Mouse (Mus musculus) right cerebral cortex, postnatal 10 days (tissue): ENCODE results near the gene Tmem35b.
A peak's percentile ranks its signal among the peaks of the same experiment; 100 is the strongest.
"Not testable (repeated sequence)": the region's sequence is repeated elsewhere in the genome, so short reads cannot be mapped to it uniquely, and the experiment has no call there.

ENCODE experiments used
- DNase-seq, 2 experiments: peaks; one replicate each; pipeline ENCODE4 v3.0.0; 2021; ENCODE audit warnings: low spot score in 2 of 2

Gene Tmem35b

DNA sequence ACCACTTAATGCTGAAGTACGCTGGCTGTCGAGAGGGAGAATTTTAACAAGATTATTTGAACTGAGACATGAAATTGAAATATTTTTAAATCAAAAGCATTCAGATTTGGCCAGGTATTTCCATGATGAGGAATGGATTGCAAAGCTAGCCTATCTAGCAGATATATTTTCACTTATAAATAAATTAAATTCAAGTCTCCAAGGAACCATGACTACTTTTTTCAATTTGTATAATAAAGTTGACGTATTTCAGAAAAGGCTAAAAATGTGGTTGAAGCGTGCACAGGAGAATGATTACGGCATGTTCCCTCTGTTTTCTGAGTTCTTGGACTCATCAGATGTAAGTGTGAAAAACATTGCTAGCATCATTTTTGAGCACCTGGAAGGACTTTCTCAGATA is at the start of gene Tmem35b:
Gene Tmem35b, plus strand, starts transcription at position 301 of the 400 bp plus-strand sequence.
- no peak for DNase-seq

DNA sequence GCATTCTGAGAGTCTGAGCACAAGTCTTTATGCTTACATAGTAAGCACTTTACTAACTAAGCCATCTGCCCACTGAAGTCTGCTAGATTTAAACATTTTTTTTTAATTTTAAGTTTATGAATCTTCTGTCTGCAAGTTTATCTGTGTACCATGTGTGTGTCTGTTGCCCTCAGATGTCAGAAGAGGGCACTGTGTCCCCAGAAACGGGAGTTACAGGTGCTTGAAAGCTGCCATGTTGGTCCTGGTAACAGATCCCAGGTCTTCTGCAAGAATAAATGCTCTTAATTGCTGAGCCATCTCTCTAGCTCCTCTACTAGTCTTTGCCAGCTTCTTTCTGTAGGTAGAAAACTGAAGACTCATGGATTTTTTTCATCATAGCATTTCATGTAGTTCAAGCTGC is 48.6 kb upstream of the Tmem35b start:
- no peak for DNase-seq

DNA sequence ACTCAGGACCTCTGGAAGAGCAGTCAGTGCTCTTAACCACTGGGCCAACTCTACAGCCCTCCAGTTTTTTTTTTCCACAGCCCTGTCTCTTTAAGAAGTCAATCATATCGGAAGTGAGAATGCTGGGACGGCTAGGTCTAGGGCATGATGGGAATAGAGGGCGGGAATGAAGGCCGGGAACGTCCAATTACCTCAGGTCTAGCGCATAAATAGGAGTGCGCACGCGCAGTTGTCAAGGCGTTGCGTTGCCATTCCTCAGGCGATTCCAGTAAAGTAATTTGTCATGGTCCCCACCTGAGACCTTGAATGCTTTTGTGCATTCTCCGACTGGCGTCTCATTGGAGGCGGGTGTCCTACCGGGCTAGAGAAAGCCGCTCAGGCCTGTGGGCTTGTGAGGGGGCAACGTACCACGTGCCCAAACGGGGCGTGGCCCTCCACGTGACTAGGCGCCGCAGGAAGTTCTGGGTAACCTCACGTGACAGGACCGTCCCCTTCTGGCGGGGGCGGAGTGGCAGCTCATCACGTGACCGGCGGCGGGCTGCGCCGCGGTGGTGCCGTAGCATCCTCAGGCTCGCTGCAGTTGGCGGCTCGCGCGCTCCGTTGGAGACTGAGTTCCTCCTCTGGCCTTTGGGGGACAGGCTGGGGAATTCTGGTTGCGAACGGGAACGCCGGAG is 46.5 kb upstream of the Tmem35b start, which contains the start of gene Zmym6:
Gene Zmym6, plus strand, starts transcription at position 509 of the 674 bp plus-strand sequence.
- peak; percentile 97 to 98 for DNase-seq

DNA sequence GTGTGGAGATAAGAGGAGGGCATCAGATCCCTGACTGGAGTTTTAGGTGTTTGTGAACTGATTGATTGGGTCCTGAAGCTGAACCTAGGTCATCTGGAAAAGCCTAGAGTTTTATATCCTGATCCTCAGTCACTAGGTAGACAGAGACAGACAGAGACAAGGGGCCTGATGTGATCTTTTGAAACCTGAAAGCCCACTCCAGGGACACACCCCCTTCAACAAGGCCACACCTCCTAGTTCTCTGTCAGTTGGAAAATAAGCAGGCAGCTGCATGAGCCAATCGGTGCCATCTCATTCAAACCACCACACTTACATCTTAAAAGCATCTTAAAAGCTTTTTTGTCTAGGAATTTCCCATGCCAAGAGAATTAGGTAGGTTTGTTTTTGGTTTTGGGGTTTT is 42.7 kb upstream of the Tmem35b start:
- no peak for DNase-seq

DNA sequence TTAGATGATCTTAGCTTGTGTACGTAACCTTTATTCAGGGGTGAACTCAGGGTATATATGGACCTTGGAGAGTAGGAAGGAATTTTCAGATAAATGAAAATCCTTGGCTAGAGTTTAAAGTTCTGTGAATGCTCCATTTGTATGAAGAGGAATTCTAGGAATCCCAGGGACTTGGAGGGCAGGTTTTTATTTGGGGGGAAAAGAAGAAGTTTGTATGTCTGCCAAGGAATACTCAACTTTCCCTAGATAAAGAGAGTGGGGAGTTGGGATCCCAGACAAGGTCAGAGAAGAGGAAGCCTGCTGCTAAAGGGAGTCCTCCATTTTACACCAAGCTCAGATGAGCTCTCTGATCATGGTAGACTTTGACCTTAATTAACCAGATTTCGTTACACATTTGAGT is 40.4 kb upstream of the Tmem35b start:
- no peak for DNase-seq

DNA sequence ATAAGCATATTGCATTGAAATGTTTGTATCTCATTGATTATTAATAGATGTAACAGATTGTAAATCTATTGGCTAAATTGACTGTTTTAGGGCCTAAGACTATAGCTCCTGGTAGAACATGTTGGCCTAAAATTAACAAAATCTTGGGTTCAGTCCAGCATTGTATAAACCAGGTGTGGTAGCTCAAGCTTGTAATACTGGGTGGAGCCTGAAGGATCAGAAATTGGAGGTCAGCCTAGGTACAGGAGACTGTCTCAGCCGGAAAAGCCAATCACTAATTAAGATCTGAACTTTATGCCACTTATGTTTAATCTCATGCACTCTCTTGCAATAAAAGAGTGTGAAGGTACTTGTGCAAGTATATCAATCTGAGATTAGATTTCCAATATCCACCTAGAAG is 37.7 kb upstream of the Tmem35b start:
- DNase-seq: no peak

DNA sequence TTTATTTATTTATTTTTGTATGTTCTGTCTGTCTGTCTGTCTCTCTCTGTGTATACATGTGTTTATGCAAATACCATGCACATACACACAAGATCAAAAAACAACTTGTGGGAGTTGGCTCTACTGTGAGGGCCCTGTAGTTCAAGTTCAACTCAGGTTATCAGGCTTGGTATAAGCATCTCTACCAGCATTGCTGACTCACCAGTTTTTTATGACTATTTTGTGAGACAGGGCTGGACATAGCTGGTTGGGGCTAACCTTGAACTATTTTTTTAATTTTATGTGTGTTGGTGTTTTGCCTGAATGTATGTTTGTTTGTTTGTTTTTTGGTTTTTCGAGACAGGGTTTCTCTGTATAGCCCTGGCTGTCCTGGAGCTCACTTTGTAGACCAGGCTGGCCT is 32.3 kb upstream of the Tmem35b start:
- no peak for DNase-seq

DNA sequence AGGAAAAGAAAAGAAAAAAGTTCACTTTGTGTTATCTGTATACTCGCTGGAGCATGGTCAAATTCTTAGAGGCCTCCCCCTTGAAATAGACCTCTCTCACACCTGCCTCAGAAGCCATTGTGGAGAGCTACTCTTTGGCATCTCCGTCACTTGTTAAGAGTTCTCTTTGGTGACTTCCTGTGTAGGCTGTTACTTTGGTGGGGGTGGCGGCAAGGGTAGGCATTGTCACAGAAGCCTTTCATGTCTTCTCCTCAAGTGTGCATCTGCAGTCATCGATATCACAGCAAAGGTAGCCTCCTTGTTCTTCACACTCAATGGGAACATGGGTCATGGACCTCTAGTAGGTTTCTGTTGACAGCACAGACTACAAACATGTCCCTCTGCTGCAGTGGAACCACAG is 28.4 kb upstream of the Tmem35b start:
- DNase-seq: no peak

DNA sequence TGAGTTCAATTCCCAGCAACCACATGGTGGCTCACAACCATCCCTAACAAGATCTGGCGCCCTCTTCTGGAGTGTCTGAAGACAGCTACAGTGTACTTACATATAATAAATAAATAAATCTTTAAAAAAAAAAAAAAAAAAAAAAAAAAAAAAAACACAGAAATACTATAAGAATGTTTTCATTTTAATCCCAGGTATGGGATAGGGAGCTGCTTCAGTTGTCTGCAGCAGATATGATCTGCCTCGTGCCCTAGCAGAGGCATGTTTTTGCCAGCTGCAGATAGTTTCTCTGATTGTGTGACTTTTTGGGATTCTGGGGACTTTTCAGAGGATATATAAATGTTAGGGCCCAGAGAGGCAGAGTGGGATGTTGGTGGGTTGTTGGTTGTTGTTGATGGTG is 23.9 kb upstream of the Tmem35b start:
- DNase-seq: not testable (repeated sequence)

DNA sequence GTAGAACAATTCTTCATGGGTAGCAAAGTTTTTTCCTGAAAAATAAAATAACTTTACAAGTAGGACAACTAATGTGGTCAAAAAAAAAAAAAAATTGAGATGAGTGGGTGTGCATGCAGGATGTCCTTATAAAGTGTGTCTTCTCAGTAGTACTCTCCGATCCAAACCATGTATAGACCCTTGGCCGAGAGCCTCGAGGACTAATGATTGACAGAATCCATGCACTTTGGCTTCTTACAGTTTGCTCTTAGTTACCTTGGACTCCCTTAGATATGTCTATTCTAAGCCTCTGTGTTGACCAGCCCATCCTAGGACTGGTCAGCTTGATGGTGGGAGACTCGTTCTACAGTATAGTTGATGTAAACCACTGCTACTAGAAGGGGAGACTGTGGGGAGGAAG is 15.9 kb upstream of the Tmem35b start:
- DNase-seq: no peak

DNA sequence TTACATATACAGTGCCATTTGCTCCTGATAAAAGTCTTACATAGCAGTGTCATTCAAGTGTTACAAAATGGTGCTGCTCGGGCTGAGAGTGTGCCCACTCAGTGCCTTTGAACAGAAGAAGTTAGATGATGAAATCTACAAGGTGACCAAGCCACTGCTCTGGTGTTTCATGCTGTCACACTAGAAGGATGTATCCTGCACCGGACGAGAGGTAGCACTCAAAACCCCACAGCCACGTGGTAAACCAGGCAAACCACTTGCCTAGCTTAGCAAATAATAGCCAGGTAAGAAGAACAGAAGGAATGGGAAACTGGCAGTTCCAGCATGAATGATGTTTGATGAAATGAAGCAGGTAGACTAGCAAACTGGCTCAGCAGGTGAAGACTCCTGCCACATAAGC is 12.9 kb upstream of the Tmem35b start:
- no peak for DNase-seq

DNA sequence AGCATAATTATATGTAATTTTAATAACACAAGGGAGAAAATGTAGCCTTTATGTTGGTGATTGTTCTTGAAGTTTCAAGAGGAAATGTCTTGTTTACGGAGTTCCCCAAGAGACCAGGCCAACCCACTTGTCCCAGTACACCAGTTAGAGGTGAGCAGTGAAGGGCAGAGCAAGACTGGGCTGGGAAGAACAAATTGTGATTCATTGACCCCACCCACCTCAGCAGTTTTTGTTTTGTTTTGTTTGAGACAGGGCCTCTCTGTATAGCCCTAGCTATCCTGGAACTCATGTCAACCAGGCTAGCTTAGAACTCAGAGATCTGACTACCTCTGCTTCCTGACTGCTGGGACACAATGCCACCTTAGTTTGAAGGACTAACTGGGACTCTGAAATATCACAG is 840 bp downstream of the Tmem35b start:
- DNase-seq: no peak

DNA sequence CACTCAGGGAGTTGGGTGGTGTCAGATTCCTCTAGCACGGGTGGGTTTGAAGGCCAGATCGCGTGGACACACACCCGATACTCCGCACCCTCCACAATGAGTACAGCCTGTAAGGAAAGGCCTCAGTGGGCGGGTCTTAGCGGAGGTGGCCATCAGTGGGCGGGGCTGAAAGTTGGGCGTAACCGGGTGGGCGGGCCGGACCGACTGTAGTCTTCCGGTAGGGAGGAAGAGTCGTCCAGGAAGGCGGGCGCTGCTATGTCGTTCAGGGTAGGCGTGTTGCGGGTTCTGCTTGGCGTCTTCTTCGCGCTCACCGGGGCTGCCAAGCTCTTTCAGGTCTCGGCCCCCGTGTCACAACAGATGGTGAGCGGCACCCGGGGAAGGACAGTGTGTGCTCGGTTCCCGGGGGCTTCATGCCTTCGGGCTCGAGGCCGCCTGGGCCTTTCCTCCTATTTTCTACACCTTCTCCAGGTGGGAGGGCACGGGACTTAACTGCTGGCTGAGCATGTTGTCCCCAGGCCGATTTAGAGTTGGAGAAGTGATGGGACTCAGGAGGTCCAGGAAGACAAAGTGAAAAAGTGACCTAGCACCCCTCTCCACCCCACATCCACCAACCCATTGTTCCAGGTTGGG is 2.5 kb downstream of the Tmem35b start:
- peak; percentile 73 to 80 for DNase-seq

DNA sequence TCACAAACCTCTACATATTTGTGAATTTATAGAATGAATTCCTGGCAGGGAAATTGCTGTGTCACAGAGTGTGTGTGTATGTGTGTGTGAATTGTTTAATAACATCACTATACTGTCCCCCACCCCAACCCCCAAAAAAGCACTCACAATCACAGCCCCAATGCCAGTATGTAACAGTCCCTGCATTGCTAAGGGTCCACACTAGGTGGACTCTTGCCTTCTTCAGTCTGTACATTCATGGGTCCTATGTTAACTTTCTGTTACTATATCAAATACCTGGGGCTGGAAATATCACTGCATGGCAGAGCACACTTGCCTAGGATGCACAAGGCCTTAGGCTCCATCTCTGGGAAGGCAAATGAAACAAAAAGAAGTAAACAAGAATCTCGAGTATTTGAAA is 11.2 kb downstream of the Tmem35b start:
- DNase-seq: no peak

DNA sequence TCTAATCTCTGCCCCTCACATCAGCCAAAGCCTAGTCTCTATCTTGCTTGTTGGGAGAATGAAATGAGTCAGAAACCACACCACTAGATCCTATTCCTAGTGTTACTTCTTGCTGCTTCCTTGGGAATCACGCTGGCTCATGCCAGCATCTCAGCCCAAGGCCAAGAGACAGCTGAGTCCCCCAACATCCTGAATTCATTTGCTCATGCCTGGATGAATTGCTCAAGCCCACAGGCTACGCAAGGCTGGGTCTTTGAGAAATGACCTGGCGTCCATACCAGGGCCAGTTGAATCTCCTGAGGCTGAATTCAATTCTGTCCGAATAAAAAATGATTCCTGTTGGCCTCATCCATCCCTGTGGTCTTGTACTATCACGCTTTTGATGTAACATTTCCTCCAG is 14.1 kb downstream of the Tmem35b start:
- DNase-seq: no peak

DNA sequence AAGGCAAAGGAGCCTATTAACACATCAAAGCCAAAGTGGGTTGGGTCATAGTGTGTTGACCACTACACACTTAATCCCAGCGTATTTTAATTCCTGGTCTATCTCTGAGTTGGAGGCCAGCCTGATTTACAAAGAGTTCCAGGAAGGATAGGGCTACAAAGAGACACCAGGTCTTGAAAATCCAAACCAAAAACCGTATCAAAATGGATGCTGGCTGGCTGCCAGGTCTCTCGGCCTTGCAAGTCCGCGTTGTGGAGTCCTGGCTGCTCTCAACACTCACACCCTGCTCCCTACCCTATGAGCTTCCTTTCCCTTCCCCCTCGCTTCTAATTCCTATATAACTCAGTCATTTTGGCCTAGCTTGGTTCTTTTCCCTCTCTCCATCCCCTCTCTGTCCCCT is 15.0 kb downstream of the Tmem35b start:
- no peak for DNase-seq

DNA sequence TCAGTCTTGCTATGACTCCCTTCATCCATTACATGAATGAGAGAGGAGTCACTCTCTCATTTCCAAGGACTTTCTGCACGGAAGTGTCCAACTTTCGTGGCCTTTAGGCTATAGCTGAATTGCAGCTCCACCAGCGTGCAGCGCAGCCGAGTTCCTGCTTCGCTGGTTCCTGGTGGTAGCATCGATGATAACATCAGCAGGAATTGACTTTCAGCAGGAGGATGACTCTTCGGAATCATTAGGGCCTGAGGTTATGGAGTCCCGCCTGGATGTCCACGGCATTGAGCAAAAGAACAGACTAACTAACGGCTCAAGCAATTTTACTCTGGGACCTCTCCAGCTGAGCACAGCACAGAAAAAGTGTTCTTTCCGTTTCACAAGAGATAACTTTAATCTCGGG is 26.5 kb downstream of the Tmem35b start:
- no peak for DNase-seq

DNA sequence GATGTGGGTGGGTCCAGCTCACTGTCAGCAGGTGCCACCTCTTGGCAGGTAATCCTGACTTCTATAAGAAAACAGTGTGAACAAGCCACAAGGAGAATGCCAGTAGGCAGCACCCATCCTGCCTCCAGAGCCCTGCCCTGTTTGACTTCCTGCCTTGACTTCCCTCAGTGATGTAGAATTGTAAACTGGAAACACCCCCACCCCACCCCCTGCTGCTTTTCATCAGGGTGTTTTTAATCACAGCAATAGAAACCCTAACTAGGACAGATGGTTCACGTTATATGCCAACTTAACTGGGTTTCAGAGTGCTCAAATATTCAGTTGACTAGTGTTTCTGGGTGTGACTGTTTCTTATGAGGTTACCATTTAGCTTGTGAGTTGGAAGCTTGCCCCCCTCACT is 29.9 kb downstream of the Tmem35b start:
- no peak for DNase-seq

DNA sequence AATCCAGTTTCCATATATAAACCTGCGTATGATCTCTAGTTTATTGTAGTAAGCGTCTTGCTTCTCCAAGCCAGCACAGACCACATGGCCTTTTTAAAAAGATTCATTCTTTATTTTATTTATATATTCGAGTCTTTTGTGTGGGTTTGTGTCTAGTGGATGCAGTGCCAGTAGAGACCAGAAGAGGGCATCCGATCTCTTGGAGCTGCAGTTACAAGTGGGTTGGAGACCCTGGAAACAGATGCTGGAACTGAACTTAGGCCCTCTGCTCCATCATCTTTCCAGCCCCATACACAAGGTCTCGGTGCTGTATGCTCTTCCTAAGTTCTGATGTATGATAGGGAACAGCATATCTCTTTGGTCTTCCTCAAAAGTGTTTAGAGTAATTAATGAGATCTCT is 32.3 kb downstream of the Tmem35b start:
- DNase-seq: no peak

DNA sequence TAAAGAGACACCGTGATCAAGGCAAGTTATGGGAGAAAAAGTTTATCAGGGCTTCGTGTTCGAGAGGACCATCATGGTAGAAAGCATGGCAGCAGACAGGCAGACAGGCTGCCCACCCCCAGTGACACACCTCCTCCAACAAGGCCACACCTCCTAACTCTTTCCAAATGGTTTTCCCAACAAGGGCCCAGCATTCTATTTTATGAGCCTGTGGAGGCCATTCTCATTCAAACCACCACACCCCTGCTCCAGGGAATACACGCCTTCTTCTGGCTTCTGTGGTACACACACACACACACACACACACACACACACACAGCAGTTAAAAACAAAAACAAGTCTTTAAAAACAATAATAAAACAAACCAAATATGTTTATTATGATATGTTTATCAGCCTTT is 34.3 kb downstream of the Tmem35b start:
- DNase-seq: no peak

DNA sequence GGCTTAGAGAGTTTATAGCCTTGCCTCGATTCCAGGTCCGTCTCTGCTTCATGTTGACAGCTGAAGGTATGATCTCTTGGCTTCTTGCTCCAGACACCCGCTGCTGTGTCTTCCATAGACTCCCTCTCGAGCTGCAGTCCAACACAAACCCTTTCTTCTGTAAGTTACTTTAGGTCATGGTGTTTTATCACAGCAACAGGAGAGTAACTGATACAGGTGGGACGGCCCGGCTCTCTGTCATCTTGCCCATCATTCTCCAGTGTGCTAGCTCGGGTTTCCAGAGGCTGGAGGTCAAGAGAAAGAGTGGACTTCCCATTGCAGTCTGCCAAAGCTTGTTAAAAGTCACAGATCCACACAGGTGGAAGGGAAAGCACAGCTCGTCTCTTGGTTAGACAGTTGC is 40.4 kb downstream of the Tmem35b start:
- no peak for DNase-seq

DNA sequence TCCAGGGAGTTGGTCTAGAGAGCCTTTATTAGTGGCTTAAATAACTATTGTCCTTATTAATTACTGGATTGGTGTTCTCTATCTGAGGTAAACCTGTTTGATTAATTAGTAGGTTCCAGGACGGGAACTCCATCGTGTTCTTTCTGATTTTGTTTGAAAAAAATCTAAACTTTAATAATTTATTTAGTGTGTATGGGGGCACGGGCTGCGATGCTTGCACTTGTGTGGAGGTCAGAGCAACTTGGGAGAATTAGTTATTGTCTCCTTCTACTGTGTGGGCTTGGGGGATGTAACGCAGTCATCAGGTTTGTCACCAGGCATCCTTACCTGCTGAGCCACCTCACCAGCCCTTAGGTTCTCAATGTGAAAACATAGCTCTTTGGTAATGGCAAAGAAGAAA is 43.6 kb downstream of the Tmem35b start:
- DNase-seq: no peak

DNA sequence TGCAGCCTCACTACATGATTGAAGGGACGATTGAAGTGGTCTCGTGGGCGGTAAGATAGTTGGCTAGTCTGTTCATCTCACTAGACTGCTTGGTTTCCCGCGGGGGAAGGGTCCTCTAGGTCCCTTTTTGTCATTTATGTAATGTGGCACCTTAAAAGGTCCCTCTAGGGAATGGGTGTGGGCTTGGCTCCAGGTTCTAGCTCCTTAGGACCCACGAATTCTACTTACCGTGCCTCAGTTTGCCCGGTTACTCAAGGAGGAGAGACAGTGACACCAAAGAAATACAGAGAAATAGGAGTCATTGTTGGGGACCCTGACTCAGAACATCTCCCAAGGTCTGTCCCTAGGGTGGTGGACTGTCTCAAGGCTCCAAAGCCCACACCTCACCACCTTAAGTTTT is 44.2 kb downstream of the Tmem35b start:
- DNase-seq: peak in 1 of 2 experiments; percentile 38
